Mouse (Mus musculus) urinary bladder, adult 2 months (tissue): Measurements from ENCODE around the gene Fgfr2. TPM values are rescaled to one million over a fixed set of nuclear protein-coding genes. Genes with fewer than 3 reads are reported as not detected.

ENCODE experiments used
- DNase-seq: peaks from one replicate; pipeline ENCODE4 v3.0.0; 2022; ENCODE audit warnings: low spot score
- polyA plus RNA-seq: library from polyadenylated mRNA; depleted of rRNA; stranded (reverse); fragments of >200 nt; gene quantifications from 2 replicates; pipeline ENCODE4 v1.2.3, GENCODE M21; 2012

Fgfr2 gene
- polyA plus RNA-seq, 1 experiment = 80.2 TPM

GRCm38 (mm10) chr7:130815601-130816000, 2307.5 kb downstream of the Fgfr2 start:
- DNase-seq = no peak

GRCm38 (mm10) chr7:130812407-130812806, 2310.7 kb downstream of the Fgfr2 start:
- no peak for DNase-seq

- DNase-seq = no peak
Measured at GRCm38 (mm10) chr7:130810238-130810637, 2312.9 kb downstream of the Fgfr2 start.

- no peak for DNase-seq
Measured at GRCm38 (mm10) chr7:130808694-130809093, 2314.5 kb downstream of the Fgfr2 start.

GRCm38 (mm10) chr7:130807749-130808148, 2315.4 kb downstream of the Fgfr2 start:
- no peak for DNase-seq

GRCm38 (mm10) chr7:130804991-130805390, 2318.2 kb downstream of the Fgfr2 start:
- no peak for DNase-seq

GRCm38 (mm10) chr7:130803251-130803825, 2319.8 kb downstream of the Fgfr2 start:
- DNase-seq = no peak

GRCm38 (mm10) chr7:130801811-130802210, 2321.3 kb downstream of the Fgfr2 start:
- no peak for DNase-seq

GRCm38 (mm10) chr7:130800681-130801080, 2322.5 kb downstream of the Fgfr2 start:
- DNase-seq = no peak

GRCm38 (mm10) chr7:130799418-130799817, 2323.7 kb downstream of the Fgfr2 start:
- no peak for DNase-seq

- no peak for DNase-seq
Measured at GRCm38 (mm10) chr7:130797524-130797923, 2325.6 kb downstream of the Fgfr2 start.

- DNase-seq = no peak
Measured at GRCm38 (mm10) chr7:130796786-130797185, 2326.4 kb downstream of the Fgfr2 start.

GRCm38 (mm10) chr7:130793671-130794070, 2329.5 kb downstream of the Fgfr2 start:
- no peak for DNase-seq

- no peak for DNase-seq
Measured at GRCm38 (mm10) chr7:130789456-130789855, 2333.7 kb downstream of the Fgfr2 start.

- no peak for DNase-seq
Measured at GRCm38 (mm10) chr7:130788950-130789349, 2334.2 kb downstream of the Fgfr2 start.

- DNase-seq = no peak
Measured at GRCm38 (mm10) chr7:130787537-130787936, 2335.6 kb downstream of the Fgfr2 start.

GRCm38 (mm10) chr7:130786708-130787107, 2336.4 kb downstream of the Fgfr2 start:
- no peak for DNase-seq

GRCm38 (mm10) chr7:130785923-130786575, 2337.1 kb downstream of the Fgfr2 start:
- DNase-seq = no peak

- DNase-seq = no peak
Measured at GRCm38 (mm10) chr7:130782501-130783050, 2340.6 kb downstream of the Fgfr2 start.

GRCm38 (mm10) chr7:130780866-130781419, 2342.2 kb downstream of the Fgfr2 start:
- DNase-seq = no peak

- no peak for DNase-seq
Measured at GRCm38 (mm10) chr7:130773914-130774630, 2349.1 kb downstream of the Fgfr2 start, which contains the start of gene Btbd16. Gene Btbd16 (plus strand): TSS chr7:130774069.

- DNase-seq = no peak
Measured at GRCm38 (mm10) chr7:130773171-130773830, 2349.8 kb downstream of the Fgfr2 start.
